Mouse (Mus musculus): ENCODE measurements around the gene Gimap7.
"Not testable (repeated sequence)": the region's sequence is repeated elsewhere in the genome, so short reads cannot be mapped to it uniquely, and the experiment has no call there.

The Gimap7 gene

DNA sequence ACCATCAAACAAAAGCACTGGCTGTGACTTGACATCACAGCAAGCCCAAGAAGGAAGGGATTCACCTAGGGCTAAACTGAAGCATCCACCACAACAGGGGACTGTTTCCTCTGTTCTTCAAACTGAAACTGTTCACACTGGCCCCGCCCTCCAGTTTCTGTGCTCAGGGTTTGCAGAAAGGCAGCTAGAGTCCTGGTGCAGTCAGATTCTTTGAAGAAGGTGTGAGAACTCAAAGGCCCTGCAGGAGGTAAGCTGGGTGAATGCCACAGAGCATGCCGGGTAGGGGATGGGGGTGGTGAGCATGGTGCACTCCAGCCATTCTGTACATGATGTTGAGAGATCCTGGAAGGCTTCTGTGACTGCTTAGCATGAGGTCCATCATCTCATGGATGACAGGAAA, at the start of gene Gimap7, which contains the start of gene Gm28053:
Gene Gimap7, plus strand, starts transcription at position 167 of the 400 bp plus-strand sequence.
Gene Gm28053, plus strand, starts transcription at position 153 of the 400 bp plus-strand sequence.
- no peak for DNase-seq (ENCODE audit: low spot score)

DNA sequence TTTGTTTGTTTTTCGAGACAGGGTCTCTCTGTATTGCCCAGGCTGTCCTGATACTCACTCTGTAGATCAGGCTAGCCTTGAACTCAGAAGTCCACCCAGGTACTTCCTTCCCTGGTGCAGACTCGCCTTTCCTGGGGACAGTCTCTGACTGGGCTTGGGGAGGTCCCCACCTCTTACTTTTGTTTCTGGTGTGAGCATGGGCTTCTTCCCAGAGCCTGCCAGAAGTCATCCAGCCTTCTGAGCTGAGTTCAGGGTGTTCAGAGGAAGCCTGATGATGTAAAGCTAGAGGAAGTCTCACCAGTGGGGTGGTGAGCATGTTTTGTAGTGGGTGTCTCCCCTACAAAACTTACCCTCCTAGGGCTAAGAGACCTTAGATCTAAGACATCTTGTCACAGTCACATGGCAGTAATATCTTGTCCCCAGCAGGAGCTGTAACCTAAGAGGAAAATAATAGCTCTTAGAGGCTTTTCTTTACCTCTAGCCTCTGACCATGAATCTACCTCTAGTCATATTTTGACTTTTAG, 48.9 kb upstream of the Gimap7 start:
- no peak for DNase-seq (ENCODE audit: low spot score)

DNA sequence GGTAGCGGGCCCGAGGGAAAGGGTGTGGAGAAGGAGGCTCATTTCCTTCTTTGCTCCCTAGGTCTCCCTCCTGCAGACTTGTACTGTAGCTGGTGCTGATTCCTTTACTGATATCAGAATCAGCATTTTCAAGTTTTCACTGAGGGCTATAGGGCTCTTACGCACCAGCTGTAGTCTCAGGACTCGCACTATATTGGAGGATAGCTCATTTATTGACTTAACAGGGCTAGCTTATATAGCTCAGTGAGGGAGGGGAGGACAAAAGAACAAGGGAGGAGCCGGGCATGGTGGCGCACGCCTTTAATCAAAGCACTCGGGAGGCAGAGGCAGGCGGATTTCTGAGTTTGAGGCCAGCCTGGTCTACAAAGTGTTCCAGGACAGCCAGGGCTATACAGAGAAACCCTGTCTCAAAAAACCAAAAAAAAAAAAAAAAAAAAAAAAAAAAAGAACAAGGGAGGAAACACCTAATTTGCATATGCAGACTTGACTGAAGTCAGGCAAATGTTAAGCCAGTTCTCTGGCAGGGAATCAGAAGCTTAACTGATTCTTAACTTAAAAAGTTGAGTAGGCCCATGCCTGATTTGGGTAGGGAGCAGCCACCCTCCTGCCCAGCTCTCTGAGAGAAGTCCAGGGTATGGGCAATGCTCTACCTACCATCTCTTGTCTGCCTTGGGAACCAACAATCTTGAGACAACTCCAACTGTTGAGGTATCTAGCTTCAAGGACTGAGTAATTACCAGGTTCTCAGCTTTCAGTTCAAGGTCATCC, 43.9 kb upstream of the Gimap7 start:
- no peak for DNase-seq (ENCODE audit: low spot score)

DNA sequence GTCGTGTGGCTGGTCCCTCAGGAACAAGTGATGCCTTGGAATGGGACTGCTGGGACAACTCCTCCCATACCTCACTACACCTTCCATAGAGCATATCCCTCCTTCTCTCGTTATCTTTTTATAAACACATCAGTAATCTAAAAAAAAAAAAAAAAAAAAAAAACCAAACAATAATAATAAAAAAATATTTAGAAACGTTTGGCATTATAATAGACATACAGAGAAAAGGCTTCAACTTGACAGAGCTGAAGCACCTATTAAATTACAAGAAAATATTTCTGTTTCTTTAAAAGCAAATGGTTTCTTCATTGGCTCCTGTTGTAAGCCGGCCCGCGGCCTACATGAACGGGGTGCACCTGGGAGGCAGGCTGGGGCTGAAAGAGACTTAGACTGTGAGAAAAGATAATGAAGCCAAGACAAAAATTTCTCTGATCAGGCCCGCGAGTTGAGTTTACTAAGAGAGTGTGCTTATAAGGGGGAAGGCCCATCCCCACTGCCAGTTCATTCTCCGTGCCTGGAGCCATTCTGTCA, 43.0 kb upstream of the Gimap7 start:
- DNase-seq (ENCODE audit: low spot score), result no peak

DNA sequence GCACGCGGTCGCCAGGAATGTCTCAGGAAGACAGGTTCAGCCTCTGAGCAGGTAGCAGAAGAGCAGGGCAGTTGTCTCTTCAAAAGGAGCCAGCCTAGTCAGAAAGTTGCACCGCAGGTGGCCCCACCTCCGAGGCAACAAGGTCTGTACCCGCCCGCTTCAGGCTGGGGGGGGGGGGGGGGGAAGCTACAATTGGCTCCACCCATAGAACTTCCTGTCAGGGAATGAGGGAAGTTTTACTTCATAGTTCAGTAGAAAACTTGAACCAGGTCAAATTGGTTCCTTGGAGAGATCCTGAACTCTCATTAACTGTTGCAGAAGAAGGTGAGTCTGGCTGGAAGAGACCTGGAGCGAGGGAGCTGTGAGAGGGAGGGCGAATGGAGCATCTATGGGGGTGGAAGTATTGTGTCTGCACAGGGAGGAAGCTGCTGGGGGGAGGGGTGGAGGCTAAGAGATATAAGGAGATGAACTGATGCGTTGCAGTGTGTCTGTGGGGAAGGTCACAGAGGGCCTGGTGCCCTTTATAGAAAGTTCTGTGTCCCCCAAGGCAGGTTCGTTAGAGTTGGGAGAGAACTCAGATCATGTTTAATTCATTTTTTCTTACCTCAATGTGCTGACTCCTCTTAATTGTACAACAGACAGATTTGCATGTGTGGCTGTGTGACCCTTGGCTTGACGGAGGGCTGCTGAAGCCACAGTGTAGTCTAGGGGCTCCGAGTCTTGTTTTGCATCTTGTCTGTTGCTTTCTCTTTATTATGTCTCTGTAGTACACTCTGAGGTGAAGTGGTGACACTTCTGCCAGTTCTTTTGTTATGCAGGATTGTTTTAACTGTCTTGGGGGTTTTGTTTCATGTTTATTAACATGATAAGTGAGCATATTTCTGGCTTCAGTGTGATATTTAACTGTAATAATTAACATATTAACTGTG, 42.2 kb upstream of the Gimap7 start, which contains the start of gene Gimap9:
Gene Gimap9, plus strand, starts transcription at position 199 of the 929 bp plus-strand sequence.
- no peak for DNase-seq (ENCODE audit: low spot score)

DNA sequence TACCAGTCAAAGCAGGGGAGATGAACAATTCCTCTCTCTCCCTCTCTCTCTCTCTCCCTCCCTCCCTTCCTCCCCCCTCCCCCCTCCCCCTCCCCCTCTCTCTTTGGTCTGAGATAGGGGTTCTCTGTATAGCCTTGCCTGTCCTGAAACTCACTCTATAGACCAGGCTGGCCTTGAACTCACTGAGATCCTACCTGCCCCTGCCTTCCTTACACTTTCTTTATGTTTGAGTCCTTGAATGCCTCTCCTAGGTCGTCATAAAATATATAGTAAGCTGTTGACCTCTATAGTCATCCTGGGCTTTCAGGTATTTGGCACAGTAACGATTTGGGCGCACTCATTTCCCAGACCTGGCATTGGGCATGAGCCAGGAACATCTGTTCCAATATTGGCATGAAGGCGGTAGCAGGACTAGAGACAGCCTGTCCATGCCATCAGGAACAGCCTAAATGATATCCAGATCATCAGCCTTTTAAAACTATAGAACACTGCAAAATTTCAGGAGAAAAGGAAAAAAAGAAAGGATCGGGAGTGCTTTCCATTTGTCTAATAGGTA, 41.5 kb upstream of the Gimap7 start:
- DNase-seq (ENCODE audit: low spot score), result no peak

DNA sequence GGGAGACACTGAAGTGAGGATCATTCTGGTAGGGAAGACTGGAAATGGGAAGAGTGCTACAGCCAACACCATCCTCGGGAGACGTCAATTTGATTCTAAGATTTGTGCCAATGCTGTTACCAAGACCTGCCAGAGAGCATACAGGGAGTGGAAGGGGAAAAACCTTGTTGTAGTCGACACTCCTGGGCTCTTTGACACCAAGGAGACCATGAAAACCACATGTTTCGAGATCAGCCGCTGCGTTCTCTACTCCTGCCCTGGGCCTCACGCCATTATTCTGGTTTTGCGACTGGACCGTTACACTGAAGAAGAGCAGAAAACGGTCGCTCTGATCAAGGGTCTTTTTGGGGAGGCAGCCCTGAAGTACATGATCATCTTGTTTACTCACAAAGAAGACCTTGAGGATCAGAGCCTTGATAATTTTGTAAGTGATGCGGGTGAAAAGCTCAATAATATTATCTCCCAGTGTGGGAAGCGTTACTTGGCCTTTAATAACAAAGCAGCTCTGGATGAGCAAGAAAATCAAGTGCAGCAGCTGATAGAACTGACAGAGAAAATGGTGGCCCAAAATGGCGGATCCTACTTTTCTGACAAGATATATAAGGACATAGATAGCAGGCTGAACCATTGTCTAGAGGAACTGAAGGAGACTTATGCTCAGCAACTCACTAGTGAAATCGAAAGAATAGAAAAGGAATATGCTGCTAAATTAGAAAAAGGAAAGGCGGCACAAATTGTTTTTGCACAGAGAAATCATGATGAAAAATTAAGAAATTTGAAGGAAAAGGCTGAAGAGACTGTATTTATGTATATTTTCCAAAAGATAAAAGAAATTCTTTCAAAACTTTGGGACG, 40.7 kb upstream of the Gimap7 start:
- no peak for DNase-seq (ENCODE audit: low spot score)

DNA sequence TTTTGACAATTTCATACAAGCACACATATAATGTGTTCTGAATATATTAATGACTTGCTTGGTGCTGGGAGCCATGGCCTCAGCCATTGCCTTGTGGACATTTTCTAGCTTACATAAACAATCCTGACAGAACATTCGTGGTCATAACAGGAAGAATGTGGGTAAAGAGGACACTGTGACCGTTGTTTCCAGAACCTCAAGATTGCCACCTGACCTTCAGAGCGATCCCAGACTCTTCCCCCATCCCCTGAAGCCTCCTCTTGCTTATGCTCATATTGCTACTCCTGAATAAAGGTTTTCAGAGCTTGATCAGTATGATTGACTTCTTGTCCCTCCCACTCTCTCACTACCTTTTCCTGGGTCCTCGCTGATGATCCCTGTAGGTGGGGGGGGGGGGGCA, 40.0 kb upstream of the Gimap7 start:
- no peak for DNase-seq (ENCODE audit: low spot score)

DNA sequence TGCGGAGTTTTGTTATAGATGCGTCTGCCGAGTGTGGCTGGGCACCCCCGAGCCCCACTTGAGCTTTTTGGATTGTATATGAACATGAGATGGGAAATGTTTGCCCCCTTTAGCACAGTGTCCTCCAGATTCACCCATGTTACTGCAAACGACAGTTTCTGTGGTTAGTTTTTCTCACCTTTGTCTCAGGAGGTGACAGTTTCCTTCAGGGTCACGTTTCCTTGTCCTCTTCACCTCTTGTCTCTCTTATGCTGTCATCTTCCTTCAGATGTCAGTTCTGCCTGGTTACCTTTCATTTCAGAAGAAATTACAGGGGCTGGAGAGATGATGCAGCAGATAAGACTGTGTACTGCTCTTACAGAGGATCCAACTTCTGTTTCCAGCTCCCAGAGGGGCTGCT, 38.7 kb upstream of the Gimap7 start:
- no peak for DNase-seq (ENCODE audit: low spot score)

DNA sequence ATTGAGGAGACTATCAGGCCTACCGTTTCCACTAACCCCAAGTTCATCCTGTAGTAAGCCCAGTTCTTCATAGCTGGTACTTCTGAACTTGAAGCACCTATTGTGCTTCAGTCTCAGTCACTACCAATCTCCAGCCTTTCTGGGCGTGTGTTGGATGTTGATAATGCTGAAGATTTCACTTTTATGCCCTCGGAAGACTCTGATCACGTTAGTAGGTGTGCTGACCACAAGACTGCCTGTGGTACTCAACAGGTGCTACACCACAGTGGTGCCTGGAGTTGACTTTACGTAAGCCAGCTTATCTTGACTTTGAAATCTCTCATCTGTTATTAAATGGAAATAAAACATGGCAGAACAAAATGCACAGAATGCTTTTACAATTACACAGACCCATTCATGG, 38.0 kb upstream of the Gimap7 start:
- DNase-seq (ENCODE audit: low spot score), result no peak

DNA sequence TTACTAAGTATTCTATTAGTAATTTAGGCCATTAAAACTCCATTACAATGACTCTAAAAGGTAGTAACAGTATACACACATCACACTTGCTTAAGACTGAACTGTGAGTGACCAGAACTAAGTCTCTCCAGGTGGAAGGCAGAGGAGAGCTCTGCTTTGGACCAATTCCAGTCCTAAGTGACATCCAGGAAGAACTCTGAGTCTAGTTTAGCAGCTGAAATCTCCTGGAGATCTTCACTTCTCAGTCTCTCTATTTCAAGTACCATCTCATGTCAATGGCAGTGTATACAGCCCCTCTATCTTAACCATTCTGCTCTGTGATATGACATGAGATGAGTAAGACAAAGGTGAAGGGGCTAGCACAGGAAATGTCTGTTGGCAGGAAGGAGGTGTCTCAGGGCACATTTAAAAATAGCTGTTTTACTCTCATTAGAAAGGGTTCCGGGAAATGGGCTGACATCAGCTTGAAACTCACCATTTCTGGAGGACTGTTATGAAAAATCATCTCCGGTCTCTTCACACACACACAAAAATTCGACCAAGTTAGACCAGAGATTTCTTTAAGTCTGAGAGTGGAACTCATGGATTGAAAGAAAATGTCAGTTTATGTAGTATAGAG, 36.8 kb upstream of the Gimap7 start:
- DNase-seq (ENCODE audit: low spot score), result no peak

DNA sequence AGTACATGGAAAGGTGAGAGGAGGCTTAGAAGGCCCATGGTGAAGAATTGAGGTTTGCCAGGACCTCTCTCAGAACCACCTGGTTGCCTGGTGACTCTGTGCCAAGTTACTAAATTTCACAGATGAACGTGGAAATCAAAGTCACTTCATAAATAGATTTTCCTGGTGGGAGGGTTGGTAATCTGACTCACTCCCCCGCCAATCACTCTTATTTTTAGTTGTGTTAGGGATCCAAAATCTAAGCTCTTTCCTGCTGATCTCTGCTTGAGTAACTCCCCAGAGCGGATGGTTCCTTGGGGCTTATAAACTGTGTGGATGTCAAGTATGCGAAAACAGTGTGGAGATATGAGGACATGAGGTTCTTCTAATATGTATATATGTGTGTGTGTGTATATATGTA, 36.1 kb upstream of the Gimap7 start:
- peak; percentile 14 for DNase-seq (ENCODE audit: low spot score)

DNA sequence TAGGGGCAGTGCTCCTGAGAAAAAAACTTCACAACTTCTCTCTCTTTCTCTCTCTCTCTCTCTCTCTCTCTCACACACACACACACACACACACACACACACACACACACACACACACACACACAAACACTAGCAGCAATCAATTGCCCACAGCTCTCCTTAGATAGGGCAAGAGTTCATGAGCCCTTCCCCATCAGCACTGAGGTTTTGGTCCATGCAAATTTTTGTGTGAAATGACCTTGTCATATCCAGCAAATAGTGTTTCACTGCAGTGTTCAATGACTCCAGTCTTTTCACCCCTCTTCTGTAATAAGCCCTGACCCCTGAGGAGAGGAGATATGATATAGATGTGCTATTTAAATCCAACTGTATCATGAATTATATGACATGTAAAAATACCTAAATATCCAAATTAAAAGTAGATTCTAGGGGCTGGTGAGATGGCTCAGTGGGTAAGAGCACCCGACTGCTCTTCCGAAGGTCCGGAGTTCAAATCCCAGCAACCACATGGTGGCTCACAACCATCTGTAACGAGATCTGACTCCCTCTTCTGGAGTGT, 35.1 kb upstream of the Gimap7 start:
- DNase-seq (ENCODE audit: low spot score), result not testable (repeated sequence)

DNA sequence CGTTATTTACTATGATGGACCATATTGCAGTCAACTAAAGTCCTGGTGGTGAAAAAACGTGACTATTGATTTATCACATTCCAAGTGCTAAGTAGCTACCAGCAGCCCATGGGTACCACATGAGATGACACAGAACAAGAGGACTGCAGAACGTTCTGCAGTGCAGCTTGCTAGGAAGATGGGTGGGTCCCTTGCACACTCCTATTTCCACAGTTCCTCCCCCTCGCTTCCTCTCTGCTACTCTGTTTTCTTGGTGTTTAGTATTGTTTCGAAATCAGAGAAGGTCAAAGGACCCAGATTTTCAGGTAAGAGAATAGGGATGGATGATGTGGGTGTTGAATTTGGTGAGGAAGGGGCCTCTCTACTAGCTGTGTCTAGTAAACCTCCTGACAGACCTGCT, 34.1 kb upstream of the Gimap7 start, which contains the start of gene Gimap4:
Gene Gimap4, plus strand, starts transcription at position 231 of the 400 bp plus-strand sequence.
- DNase-seq (ENCODE audit: low spot score), result no peak

DNA sequence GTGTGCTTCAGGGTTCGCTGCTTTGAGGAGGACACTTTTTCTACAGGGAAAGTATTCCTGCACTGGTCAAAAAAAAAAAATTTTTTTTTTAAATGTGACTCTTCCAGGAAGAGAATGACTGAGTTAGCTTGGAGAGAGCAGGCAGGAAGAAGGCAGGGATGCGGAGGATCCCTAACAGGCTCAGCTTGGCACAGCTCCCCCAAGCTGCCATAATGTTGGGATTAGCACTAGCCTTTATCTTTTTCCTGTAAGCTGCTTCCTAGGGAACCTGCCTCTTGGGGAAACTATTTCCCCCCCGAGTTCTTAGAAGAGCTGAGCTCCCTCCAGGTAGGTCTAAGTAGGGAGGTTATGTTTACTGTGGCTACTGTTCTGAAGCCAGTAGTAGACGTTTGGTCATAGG, 33.6 kb upstream of the Gimap7 start:
- no peak for DNase-seq (ENCODE audit: low spot score)

DNA sequence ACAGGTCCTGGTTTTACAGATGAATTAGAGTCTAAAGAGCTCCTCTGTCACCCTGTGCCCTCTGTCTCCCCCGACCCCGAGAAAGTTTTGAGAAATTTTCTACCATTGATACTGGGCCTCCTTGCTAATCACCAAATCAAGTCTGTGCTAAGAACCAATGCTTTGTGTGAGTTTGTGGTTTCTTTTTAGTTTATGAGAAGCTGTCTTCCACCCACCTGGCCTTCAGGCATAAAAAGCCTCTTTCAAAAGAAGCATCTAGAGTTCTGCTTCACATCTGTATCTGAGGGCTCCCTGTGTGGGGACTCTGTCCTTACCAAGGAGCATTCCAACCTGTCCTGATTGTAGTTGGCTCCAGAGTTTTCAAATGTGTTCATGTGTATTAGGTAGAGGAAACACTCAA, 33.2 kb upstream of the Gimap7 start:
- no peak for DNase-seq (ENCODE audit: low spot score)

DNA sequence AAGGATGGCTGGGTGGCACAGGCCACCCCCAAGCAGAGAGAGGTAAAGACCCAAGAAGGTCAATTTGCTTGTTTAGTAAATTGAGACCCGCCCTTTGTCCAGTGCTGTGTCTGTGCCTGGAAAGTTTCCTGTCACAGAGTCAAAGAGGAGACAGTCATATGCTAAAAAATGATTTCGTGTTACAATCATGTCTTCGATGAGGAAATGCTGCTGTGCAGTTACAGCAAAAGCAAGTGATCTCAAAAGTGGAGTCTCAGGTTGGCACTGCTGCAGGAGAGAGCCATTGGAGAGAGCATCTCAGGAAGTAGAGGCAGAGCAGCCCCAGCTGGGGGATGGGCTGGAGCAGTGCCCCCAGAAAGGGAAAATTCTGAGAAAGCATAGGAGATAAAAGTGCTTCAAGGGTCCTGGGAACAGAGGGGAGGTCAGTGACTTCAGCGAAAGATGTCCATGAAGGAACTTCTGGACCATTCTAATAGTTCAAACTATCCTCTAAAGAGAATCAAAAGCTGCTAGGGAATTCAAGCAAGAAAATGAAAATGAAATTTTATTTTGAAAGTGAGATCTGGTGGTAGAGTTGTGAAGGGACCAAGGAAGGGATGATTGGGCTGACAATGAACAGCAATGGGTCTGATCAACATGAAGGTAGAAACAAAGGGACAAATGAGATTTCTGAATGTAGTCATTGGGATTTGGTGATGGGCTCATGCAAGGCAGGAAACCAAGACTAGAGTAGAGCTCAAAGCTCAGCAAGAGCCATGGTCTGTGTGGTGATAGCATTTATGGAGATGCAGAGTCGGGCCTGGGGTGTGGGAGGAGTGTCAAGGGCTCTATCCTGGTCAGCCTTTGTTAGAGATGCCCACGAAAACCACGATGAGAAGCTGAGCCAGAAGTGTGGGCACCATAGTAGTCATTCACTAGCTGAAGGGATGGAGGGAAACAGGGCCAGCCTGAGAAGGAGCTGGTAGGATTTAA, 32.4 kb upstream of the Gimap7 start:
- no peak for DNase-seq (ENCODE audit: low spot score)

DNA sequence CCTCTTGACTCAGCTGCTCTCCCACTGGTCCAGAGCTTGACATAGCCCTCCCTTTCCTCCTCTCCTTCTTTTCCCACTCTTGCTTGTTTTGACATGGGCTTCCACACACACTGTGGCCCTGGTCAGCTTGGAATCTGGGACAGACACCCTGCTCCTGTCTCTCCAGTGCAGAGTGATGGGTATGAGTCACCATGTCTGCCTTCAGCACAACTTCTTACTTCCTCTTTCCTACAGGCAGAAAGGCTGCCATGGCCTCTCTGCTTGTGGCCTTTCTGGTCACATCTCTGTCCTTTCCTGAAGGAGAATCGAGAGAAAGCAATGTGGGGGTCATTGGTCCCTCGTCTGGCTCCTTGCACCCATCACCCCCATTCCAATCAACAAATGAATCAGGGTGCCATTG, 31.3 kb upstream of the Gimap7 start:
- DNase-seq (ENCODE audit: low spot score), result no peak

DNA sequence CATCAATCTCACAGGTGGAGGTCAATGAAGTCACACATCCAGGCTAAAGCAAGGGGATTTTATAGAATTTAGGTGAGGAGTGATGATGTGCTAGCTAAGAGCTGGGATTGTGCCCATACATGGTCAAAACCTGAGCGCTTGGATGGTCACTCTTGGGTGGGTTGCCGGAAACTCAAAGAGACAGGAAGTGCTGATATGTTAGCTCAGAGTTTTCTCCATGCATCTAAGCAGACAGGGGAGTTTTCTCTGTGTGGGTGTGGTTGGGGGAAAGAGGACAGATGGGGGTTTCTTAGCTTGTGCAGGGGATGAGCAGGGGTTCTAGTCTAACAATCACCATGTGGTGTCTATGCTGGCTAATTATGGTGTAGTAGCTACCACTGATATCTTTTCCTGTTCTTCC, 29.1 kb upstream of the Gimap7 start:
- no peak for DNase-seq (ENCODE audit: low spot score)
